Mouse (Mus musculus) hindbrain, embryonic 16.5 days (tissue): ENCODE results near the gene Stx1a. TPM values are rescaled to one million over a fixed set of nuclear protein-coding genes. Genes with fewer than 3 reads are reported as not detected.
"Not testable (repeated sequence)": the region's sequence is repeated elsewhere in the genome, so short reads cannot be mapped to it uniquely, and the experiment has no call there.

Experiments used
- ATAC-seq: fragments of 200-750 bp; cut with Nextera tagmentation; 2 replicates; pipeline ENCODE4 v1.8.0; 2017; ENCODE audit warnings: moderate TSS enrichment, moderate library complexity
- H3K27ac ChIP-seq: fragments of 300-500 bp; sonication (generic); 2 replicates; pipeline ENCODE4 v1.5.1; 2014; ENCODE audit warnings: low read depth, mild to moderate bottlenecking, control low read depth, low read length, moderate library complexity
- H3K27me3 ChIP-seq: fragments of 300-500 bp; sonication (generic); replicated peaks from 2 replicates; pipeline ENCODE4 v1.6.1; 2014; ENCODE audit warnings: low read length; ENCODE audit not compliant: control insufficient read depth, insufficient read depth
- H3K36me3 ChIP-seq: fragments of 300-500 bp; sonication (generic); 2 replicates; pipeline ENCODE4 v1.6.1; 2014; ENCODE audit warnings: mild to moderate bottlenecking, low read length, moderate library complexity, mixed read lengths; ENCODE audit not compliant: control insufficient read depth, insufficient read depth
- H3K4me1 ChIP-seq: fragments of 300-500 bp; sonication (generic); 2 replicates; pipeline ENCODE4 v1.6.1; 2014; ENCODE audit warnings: low read depth, low read length; ENCODE audit not compliant: control insufficient read depth, insufficient read depth
- H3K4me2 ChIP-seq: fragments of 300-500 bp; sonication (generic); 2 replicates; pipeline ENCODE4 v1.6.1; 2014; ENCODE audit warnings: mild to moderate bottlenecking, low read length, control low read depth, moderate library complexity
- H3K4me3 ChIP-seq: fragments of 300-500 bp; sonication (generic); 2 replicates; pipeline ENCODE4 v1.5.1; 2014; ENCODE audit warnings: mild to moderate bottlenecking, low read length, control low read depth, moderate library complexity
- H3K9ac ChIP-seq: fragments of 300-500 bp; sonication (generic); 2 replicates; pipeline ENCODE4 v1.6.1; 2014; ENCODE audit warnings: low read depth, mild to moderate bottlenecking, control low read depth, low read length, moderate library complexity
- H3K9me3 ChIP-seq: fragments of 300-500 bp; sonication (generic); 2 replicates; pipeline ENCODE4 v1.6.1; 2014; ENCODE audit warnings: mild to moderate bottlenecking, low read length, moderate library complexity; ENCODE audit not compliant: control insufficient read depth
- WGBS: fragments of 180-500 bp; shearing (Covaris S2); extraction: QIAGEN DNeasy Blood & Tissue Kit; methylation state at CpG from one replicate; pipeline ENCODE4 v1.1.7; 2014; 5-methylcytosine and 5-hydroxymethylcytosine counted together
- polyA plus RNA-seq: library from polyadenylated mRNA; unstranded; fragments of >200 nt; fragmentation: Nextera tagmentation; extraction: Ambion mirVana; gene quantifications from 2 replicates; pipeline ENCODE4 v1.2.1, GENCODE M21; 2015

Stx1a gene
- polyA plus RNA-seq, 1 experiment from 2014 or later = 162 TPM

DNA sequence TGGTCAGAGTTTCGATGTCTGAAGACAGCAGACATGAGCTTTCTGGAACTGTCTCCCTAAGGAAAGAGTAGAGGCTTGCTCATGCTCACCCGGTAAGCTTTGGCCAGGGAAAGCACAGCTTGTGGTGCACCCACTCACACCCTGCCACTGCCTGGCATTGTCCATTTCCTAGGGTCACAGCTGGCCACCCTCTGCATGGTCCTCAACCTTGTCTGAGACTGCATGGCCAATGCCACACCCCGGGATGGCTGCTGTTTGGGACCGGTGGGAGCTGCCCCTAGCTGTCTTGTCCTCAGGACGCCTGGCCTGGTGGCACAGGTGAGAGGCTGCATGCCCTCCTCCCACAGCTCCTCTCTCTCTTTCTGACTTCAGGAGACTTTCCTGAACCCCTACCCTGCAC, 25.3 kb downstream of the Stx1a start:
- Histone ChIP-seq H3K36me3 (peaks cover 32% of the 10 kb centered on the region), H3K4me1 (no peaks in the 10 kb centered on the region), H3K9me3 (no peaks in the 10 kb centered on the region), H3K27me3 (no peaks in the 10 kb centered on the region), H3K9ac (no peak overlapping the region), H3K4me3 (no peak overlapping the region), H3K27ac (no peak overlapping the region), H3K4me2 (no peak overlapping the region)
- WGBS = 89% methylated on average over 5 of the region's 5 CpGs
- no peak for ATAC-seq

DNA sequence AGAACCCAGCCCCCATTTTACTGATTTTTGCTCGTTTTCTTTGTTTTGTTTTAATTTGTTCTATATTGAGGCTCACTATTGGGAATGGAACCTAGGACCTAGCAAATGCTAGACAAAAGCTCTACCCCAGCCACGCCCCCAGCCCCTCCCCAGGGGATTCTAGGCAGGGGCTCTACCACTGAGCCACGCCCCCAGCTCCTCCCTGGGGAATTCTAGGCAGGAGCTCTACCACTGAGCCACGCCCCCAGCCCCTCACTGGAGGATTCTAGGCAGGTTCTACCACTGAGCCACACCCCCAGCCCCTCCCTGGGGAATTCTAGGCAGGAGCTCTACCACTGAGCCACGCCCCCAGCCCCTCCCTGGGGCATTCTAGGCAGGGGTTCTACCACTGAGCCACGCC, 26.0 kb downstream of the Stx1a start:
- H3K9me3 ChIP-seq, ATAC-seq: not testable (repeated sequence)

DNA sequence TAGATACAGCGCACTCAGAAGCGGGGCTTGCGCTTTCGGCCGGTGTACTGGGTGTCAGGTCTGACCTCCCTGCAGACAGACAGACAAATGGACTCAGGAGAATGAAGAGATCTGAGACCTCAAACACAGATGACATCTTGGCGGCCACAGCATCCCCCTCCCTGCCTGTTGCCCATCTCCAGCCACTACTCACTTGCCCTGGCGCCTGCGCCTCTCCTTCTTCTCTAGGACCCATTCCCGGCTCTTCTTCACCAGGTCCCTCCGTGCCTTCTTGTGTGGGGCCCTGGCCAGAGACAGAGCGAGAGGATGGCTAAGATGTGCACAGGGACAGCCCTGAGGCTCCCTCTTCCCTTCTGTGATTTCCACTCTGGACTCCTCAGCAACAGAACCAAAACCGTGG, 30.1 kb downstream of the Stx1a start:
- Histone ChIP-seq H3K36me3 (peaks cover 45% of the 10 kb centered on the region), H3K4me3 (no peak overlapping the region), H3K9ac (no peak overlapping the region), H3K4me2 (no peak overlapping the region), H3K27ac (no peak overlapping the region), H3K9me3 (no peaks in the 10 kb centered on the region), H3K27me3 (no peaks in the 10 kb centered on the region), H3K4me1 (no peaks in the 10 kb centered on the region)
- no peak for ATAC-seq
- WGBS = 94% methylated on average over 12 of the region's 12 CpGs

More for the DNA sequence above, 26.0 kb downstream of the Stx1a start:
- H3K27ac ChIP-seq, H3K4me1 ChIP-seq, H3K4me2 ChIP-seq, H3K4me3 ChIP-seq, H3K27me3 ChIP-seq, H3K9ac ChIP-seq: not testable (repeated sequence)
- H3K36me3 ChIP-seq = peaks cover 35% of the 10 kb centered on the region
- WGBS = 90% methylated on average over 6 of the region's 6 CpGs

DNA sequence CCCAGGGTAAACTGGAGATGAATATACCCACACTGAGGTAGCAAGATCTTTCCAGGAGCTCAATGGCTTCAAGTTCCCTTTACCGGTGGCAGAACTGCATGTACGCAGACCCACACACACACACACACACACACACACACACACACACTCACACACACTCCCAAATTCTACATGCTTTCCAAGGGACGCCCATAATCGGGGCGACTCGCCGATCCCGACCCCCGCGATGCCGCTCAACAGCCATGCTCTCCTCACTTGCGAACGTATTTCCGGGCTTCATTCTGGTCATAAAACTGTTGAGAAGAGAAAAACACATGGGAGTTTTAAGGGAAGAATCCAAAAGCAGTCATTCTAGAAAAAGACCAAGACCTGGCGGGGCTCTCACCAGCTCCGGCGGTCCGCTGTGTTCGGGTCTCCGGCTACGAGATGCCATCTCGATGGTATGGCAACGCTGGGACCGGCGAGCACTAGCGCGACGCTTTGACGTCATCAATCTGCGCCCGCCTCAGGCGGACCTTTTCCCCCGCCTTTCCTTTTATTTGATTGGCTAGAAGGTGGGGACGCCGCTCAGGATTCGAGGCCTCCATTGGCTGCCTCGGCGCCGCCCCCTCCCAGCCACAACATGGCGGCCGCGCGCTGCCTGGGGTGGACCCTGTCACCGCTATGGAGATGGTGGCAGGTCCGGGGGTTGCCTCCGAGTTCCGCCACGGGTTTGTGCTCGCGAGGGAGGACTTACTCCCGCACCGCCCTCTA, 40.5 kb downstream of the Stx1a start, which contains the start of gene Dnajc30:
Gene Dnajc30, plus strand, starts transcription at position 574 of the 753 bp plus-strand sequence.
- Histone ChIP-seq H3K27ac (peak within 1 kb of the TSS; percentile 80), H3K36me3 (peaks cover 21% of the 10 kb centered on the region), H3K9ac (peak within 1 kb of the TSS; percentile 88), H3K9me3 (no peaks in the 10 kb centered on the region), H3K4me2 (peak within 1 kb of the TSS; percentile 79), H3K27me3 (no peaks in the 10 kb centered on the region), H3K4me3 (peak within 1 kb of the TSS; percentile 93), H3K4me1 (peaks cover 18% of the 10 kb centered on the region)
- WGBS = under 1% methylated on average over 51 of the region's 52 CpGs
- ATAC-seq = peak; percentile 96

DNA sequence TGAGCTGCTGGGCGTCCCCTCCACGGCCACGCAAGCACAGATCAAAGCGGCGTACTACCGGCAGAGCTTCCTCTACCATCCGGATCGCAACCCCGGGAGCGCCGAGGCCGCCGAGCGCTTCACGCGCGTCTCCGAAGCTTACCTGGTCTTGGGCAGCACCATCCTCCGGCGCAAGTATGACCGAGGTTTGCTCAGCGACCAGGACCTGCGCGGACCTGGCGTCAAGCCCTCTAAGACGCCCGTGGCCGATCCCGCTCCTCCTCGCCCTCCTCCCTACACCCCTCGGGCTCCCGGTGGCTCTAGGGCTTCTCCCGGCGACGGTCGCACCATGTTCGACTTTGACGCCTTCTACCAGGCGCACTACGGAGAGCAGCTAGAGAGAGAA, 41.1 kb downstream of the Stx1a start:
- Histone ChIP-seq H3K4me2 (peak overlapping the region; percentile 62), H3K27ac (peak overlapping the region; percentile 80), H3K4me1 (peaks cover 18% of the 10 kb centered on the region), H3K4me3 (peak overlapping the region; percentile 93), H3K9ac (peak overlapping the region; percentile 88), H3K9me3 (no peaks in the 10 kb centered on the region), H3K27me3 (no peaks in the 10 kb centered on the region), H3K36me3 (peaks cover 19% of the 10 kb centered on the region)
- peak; percentile 60; the same call in 1 of the 2 replicates for ATAC-seq
- under 1% methylated on average over 40 of the region's 40 CpGs for WGBS

DNA sequence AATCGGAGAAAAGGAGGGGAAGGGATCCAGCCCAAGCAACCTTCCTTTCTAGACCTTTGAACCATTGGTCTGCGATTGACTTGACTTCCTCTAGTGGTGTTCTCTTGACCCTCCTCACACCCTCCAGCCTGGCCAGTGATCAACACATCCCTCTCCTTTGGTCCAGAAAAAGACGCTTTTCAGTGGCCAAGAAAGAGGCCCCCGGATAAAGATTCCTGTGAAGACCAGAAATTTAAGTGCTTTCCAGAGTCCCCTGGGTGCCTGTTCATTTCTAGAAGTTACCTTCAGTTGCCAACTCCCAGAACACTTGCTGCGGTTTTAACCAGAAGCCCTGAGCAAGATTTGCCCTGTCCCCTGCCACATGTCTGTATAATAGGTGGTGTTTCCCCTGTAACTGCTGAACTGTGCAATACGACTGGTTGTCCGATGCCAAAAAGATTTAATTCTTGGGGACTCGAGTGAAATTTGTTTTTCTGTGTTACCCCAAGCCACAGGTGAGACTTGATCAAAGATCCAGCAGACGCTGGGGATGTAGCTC, 41.7 kb downstream of the Stx1a start, which contains the start of gene Bud23:
Gene Bud23, minus strand, starts transcription at position 51 of the 538 bp plus-strand sequence.
- H3K27me3 ChIP-seq, ATAC-seq: not testable (repeated sequence)
- 75% methylated on average over 9 of the region's 9 CpGs for WGBS

DNA sequence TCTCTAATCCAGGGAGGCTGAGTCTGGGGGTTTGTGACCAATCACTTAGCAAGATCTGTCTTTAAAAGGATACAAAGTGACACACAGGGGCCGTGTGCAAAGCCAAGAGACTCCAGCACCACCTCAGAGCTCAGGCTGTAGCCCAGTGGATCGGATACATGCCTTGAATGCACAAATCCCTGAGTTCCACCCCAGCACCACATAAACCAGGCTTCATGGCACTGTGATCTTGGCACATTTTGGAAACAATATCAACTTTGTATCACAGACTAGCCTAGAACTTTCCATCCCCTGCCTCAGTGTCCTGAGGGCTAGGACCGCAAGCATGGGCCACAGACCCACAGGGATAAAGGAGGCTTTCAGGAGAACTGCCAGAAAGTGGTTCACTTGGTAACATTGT, 42.7 kb downstream of the Stx1a start:
- Histone ChIP-seq H3K27me3 (no peaks in the 10 kb centered on the region), H3K36me3 (peaks cover 7% of the 10 kb centered on the region), H3K9ac (no peak overlapping the region), H3K4me3 (no peak overlapping the region), H3K4me1 (peaks cover 18% of the 10 kb centered on the region), H3K27ac (no peak overlapping the region), H3K4me2 (no peak overlapping the region; the same call in 1 of the 2 replicates), H3K9me3 (no peaks in the 10 kb centered on the region)
- 89% methylated on average over 2 of the region's 3 CpGs for WGBS
- ATAC-seq = no peak

More for the DNA sequence above, 41.7 kb downstream of the Stx1a start, which contains the start of gene Bud23:
- Histone ChIP-seq H3K9ac (peak within 1 kb of the TSS; percentile 88), H3K27ac (peak within 1 kb of the TSS; percentile 80), H3K4me3 (peak within 1 kb of the TSS; percentile 93), H3K4me2 (peak within 1 kb of the TSS; percentile 79), H3K4me1 (peaks cover 18% of the 10 kb centered on the region), H3K36me3 (peaks cover 17% of the 10 kb centered on the region)
- H3K9me3 ChIP-seq = not testable (repeated sequence)

DNA sequence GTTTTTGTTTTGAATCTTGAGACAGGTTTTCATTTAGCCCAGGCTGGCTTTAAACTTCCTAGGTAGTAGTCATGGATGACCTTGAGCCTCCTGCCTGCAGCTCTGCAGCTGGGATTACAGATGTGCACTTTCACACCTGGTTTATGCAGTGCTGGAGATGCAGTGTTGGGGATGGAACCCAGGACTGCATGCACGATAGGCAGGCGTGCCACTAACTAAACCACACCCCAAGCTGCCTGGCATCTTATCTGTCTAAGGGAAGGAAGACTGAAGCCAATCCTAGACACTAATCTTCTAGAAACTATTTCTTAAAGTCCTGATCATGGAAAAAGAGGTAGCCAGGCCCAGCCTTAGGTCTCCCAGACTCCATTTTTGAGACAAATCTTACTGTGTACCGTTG, 47.2 kb downstream of the Stx1a start:
- Histone ChIP-seq H3K9me3 (no peaks in the 10 kb centered on the region), H3K4me1 (peaks cover 7% of the 10 kb centered on the region), H3K9ac (no peak overlapping the region), H3K27me3 (no peaks in the 10 kb centered on the region), H3K36me3 (peaks cover 12% of the 10 kb centered on the region), H3K4me3 (no peak overlapping the region), H3K4me2 (no peak overlapping the region), H3K27ac (no peak overlapping the region)
- no peak for ATAC-seq
- 94% methylated on average over 3 of the region's 3 CpGs for WGBS

DNA sequence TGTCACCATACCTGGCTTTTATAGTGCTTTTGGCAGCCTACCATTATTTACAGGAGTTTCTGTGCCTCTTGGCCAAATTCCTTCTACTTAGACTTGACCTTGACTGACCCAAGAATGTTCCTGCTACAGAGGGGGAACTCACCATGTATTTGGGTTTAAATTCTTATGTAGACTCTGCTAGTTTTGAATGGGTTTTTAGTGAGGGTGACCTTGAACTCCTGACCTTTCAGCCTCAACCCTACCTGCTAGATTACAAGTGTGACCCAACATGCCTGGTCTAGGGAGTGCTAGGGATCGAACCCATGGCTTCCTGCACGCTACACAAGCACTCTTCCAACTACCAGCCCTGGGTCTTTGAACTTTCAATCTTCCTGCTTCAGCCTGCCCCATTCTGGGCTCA, 48.8 kb downstream of the Stx1a start:
- Histone ChIP-seq H3K4me3 (no peak overlapping the region), H3K27me3 (no peaks in the 10 kb centered on the region), H3K4me2 (no peak overlapping the region), H3K4me1 (peaks cover 11% of the 10 kb centered on the region), H3K36me3 (peaks cover 10% of the 10 kb centered on the region), H3K27ac (no peak overlapping the region), H3K9ac (no peak overlapping the region), H3K9me3 (no peaks in the 10 kb centered on the region)
- no peak for ATAC-seq
- 95% methylated on average over 2 of the region's 2 CpGs for WGBS
